10 mouse cellular contexts compared by ENCODE assay signal in genomic region chr4:152558246-152558645, GRCm38 (mm10).
A peak's percentile ranks its signal among the peaks of the same experiment; 100 is the strongest.
DNase-seq lines count a peak whose midpoint lies in the region; ATAC-seq lines count a peak whose summit lies in the region.
"Had no signal": no experiment of that assay in that cellular context is flagged by ENCODE, and none has a peak within 500 bp of the region (broad histone marks: within the 10 kb centered on the region; RNA-seq: fewer than 3 reads in every experiment).

No protein-coding gene starts in this region.

- peak; percentile 75 to 80 for DNase-seq in cerebellum, postnatal 10 days
- DNase-seq in cerebellum, adult 11-12 months = no peak
- peak; percentile 85 for DNase-seq in left cerebral cortex, postnatal 4 days
- no peak for DNase-seq in left cerebral cortex, postnatal 14 days (ENCODE audit: low spot score in 2 of 2)
- peak; percentile 49 for DNase-seq in limb, embryonic 10.5 days (ENCODE audit: low spot score)
- DNase-seq in left cerebral cortex, postnatal 25 days (ENCODE audit: low spot score in 2 of 2) = no peak
- DNase-seq in thymus, postnatal 0 days (ENCODE audit: low spot score) = no peak
- DNase-seq: thymus, postnatal 25 days had no signal

- H3K4me1 ChIP-seq in limb, embryonic 10.5 days = peaks cover 24% of the 10 kb centered on the region
- H3K4me1 ChIP-seq in neural tube, embryonic 12.5 days = peaks cover 46% of the 10 kb centered on the region

- H3K27ac ChIP-seq in limb, embryonic 10.5 days = peak overlapping the region; percentile 46; the same call in 1 of the 2 replicates
- no peak overlapping the region for H3K27ac ChIP-seq in neural tube, embryonic 12.5 days

- H3K4me3 ChIP-seq in limb, embryonic 10.5 days = no peak overlapping the region
- no peak overlapping the region for H3K4me3 ChIP-seq in neural tube, embryonic 12.5 days

- WGBS in limb, embryonic 10.5 days = 39% methylated on average over 17 of the region's 17 CpGs
- 22% methylated on average over 17 of the region's 17 CpGs for WGBS in neural tube, embryonic 12.5 days

- no peaks in the 10 kb centered on the region for H3K9me3 ChIP-seq in limb, embryonic 10.5 days (replicated peaks)
- no peaks in the 10 kb centered on the region for H3K9me3 ChIP-seq in neural tube, embryonic 12.5 days

- intact Hi-C loops in left cerebral cortex, postnatal 4 days (cut with DNase I) = no loop called here
- intact Hi-C loops in left cerebral cortex, postnatal 14 days (cut with DNase I) = no loop called here
- intact Hi-C loops in left cerebral cortex, postnatal 25 days (cut with DNase I) = no loop called here

- H3K9ac ChIP-seq in neural tube, embryonic 12.5 days = no peak overlapping the region

- H3K27me3 ChIP-seq in limb, embryonic 10.5 days (ENCODE audit: low read depth, poor library complexity, severe bottlenecking) = no peaks in the 10 kb centered on the region
- H3K27me3 ChIP-seq in neural tube, embryonic 12.5 days (replicated peaks) = no peaks in the 10 kb centered on the region

- H3K36me3 ChIP-seq in limb, embryonic 10.5 days = no peaks in the 10 kb centered on the region
- H3K36me3 ChIP-seq in neural tube, embryonic 12.5 days = 0 out of 2 replicates have a peak, but pooled peaks cover 2% of the 10 kb centered on the region

- ATAC-seq in neural tube, embryonic 12.5 days (ENCODE audit: low FRiP score, low read depth) = peak; percentile 69

- peak overlapping the region; percentile 23; the same call in 1 of the 2 replicates for H3K4me2 ChIP-seq in neural tube, embryonic 12.5 days (replicated peaks)
- H3K4me2 ChIP-seq: liver, embryonic 11.5 days had no signal

Comparison
In these comparisons a context has a peak if more than half of its experiments do, and no peak if none do; other contexts are left out.
1. DNase-seq: peak in cerebellum, postnatal 10 days (2 of 2), left cerebral cortex, postnatal 4 days (single experiment) and limb, embryonic 10.5 days (single experiment); none in cerebellum, adult 11-12 months (single experiment), left cerebral cortex, postnatal 14 days (0 of 2), left cerebral cortex, postnatal 25 days (0 of 2) and thymus, postnatal 0 days (single experiment).